Mouse (Mus musculus) embryonic stem cell, embryonic (primary cell): ENCODE results near the gene N4bp3.

Experiments
- CTCF ChIA-PET, 4 experiments: fragments of 300-600 bp in 2 of 4; fragments of 350-600 bp in 2 of 4; sonication (Branson Sonifier 250); formaldehyde crosslinking; loops; one replicate each; lab custom pipeline; 2022; ENCODE audit warnings: inconsistent platforms in 2 of 4; lab: Charles Lee
- POLR2A ChIA-PET, 4 experiments: fragments of 300-600 bp in 2 of 4; fragments of 350-600 bp in 2 of 4; sonication (Branson Sonifier 250); formaldehyde crosslinking; loops; one replicate each; lab custom pipeline; 2022; ENCODE audit warnings: antibody characterized with exemption in 4 of 4, inconsistent platforms in 1 of 4; lab: Charles Lee

N4bp3 gene

DNA sequence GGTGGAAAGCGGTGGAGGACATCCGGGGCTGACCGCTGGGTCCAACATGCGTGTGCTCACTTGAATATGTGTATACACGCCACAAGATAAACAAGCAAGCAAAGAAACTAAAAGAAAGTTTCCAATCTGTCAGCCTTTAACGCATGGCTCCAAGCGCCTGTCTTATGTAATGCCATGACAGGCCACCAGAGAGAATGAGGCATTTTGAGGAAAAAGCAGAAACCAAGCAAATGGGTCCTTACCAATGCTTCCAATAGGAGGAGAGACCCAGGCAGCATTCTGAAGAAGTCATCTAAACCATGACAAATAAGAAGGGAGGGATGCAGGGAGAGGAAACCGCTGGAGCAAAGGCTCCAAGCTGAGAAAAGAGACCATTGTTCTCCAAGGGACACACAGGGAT, 36.4 kb downstream of the N4bp3 start:
- ChIA-PET CTCF (interaction anchor here in 2 of 4 experiments (0.6 to 4.6 kb wide), 4 partner anchors 44 to 68 kb away, joined by 3 to 76 read pairs (median 10); no protein-coding TSS in a partner anchor), POLR2A (interaction anchor here in 3 of 4 experiments (1.2 to 62.0 kb wide), 18 partner anchors 3 to 89 kb away, joined by 3 to 3635 read pairs (median 144); partner anchors contain the start of genes 0610009B22Rik (in 3 of the 3), Hnrnpab (in 3 of the 3), D930048N14Rik (in 2 of the 3) and N4bp3 (in 2 of the 3))

DNA sequence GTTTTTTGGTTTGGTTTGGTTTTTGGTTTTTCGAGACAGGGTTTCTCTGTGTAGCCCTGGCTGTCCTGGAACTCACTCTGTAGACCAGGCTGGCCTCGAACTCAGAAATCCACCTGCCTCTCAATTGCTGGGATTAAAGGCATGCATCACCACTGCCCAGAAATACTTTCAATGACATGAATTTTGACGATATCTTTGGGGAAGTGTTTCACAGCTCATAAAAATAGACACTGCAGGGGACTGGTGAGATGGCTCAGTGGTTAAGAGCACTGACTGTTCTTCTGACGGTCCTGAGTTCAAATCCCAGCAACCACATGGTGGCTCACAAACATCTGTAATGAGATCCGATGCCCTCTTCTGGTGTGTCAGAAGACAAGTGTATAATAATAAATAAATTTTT, 40.7 kb downstream of the N4bp3 start:
- ChIA-PET CTCF (interaction anchor here in 2 of 4 experiments (1.4 to 3.2 kb wide), 2 partner anchors 8 to 72 kb away, joined by 6 to 12 read pairs; no protein-coding TSS in a partner anchor), POLR2A (interaction anchor here in 3 of 4 experiments (1.0 to 62.0 kb wide), 10 partner anchors 1 to 79 kb away, joined by 3 to 3635 read pairs (median 256); partner anchors contain the start of genes 0610009B22Rik (in 2 of the 3), D930048N14Rik (in 2 of the 3), N4bp3 (in 2 of the 3) and Nhp2 (in 2 of the 3))

- CTCF ChIA-PET, result interaction anchor here in 2 of 4 experiments (1.4 to 3.2 kb wide), 3 partner anchors 8 to 72 kb away, joined by 4 to 12 read pairs (median 6); partner anchors contain the start of gene Phykpl (in 1 of the 2)
- POLR2A ChIA-PET, result interaction anchor here in 3 of 4 experiments (0.9 to 62.0 kb wide), 14 partner anchors 2 to 79 kb away, joined by 3 to 3635 read pairs (median 204); partner anchors contain the start of genes 0610009B22Rik (in 2 of the 3), D930048N14Rik (in 2 of the 3), N4bp3 (in 2 of the 3) and Nhp2 (in 2 of the 3)
Observed at GRCm38 (mm10) chr11:51609266-51609909, 41.3 kb downstream of the N4bp3 start.

GRCm38 (mm10) chr11:51607096-51607738, 43.4 kb downstream of the N4bp3 start:
- CTCF ChIA-PET, result interaction anchor here in 3 of 4 experiments (1.0 to 3.2 kb wide), 7 partner anchors 10 to 324 kb away, joined by 3 to 12 read pairs (median 6); partner anchors contain the start of gene 0610009B22Rik (in 1 of the 3)
- POLR2A ChIA-PET, result interaction anchor here (0.5 to 62.0 kb wide), 138 partner anchors 4 to 1964 kb away, joined by 3 to 3635 read pairs (median 5); partner anchors contain the start of genes 0610009B22Rik (in 4 of the 4), Nhp2 (in 4 of the 4), Phykpl (in 4 of the 4) and Rmnd5b (in 4 of the 4)

DNA sequence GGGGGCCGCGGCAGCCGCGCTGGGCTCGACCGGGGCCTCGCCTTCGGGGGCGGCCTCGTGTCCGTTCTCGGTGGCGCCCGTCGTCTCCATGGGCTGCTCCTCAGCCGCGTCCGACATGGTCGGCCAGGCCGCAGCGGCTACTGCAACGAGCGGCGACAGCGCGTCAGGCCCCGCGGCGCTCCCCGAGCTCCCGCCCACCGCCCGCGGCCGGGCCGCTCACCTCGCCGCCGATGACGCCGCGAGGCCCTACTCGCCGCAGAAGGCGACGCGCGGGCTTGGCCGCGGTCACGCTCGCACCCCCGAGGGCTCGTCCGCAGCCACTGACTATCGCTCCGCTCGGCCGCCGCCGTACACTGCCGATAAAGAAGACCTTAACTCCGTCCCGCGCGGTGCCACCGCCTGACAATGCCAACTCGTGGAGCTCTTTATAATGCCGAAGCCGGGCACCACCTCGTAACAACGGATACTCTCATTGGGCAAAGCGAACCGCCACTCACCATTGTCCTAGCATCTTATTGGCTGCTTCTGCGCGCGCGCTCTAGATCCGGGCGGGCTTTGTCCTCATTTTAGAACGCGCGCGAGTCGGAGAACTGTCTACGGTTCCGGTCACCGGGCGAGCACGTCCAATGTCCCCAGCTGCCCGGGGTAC, 44.1 kb downstream of the N4bp3 start, which contains the start of gene Hnrnpab:
Hnrnpab (minus strand) TSS at position 401 of the 649 bp plus-strand sequence.
- POLR2A ChIA-PET, result interaction anchor here (0.5 to 62.0 kb wide), 157 partner anchors 5 to 1965 kb away, joined by 3 to 3635 read pairs (median 5); partner anchors contain the start of genes 0610009B22Rik (in 4 of the 4), Nhp2 (in 4 of the 4), Phykpl (in 4 of the 4) and Rmnd5b (in 4 of the 4)

DNA sequence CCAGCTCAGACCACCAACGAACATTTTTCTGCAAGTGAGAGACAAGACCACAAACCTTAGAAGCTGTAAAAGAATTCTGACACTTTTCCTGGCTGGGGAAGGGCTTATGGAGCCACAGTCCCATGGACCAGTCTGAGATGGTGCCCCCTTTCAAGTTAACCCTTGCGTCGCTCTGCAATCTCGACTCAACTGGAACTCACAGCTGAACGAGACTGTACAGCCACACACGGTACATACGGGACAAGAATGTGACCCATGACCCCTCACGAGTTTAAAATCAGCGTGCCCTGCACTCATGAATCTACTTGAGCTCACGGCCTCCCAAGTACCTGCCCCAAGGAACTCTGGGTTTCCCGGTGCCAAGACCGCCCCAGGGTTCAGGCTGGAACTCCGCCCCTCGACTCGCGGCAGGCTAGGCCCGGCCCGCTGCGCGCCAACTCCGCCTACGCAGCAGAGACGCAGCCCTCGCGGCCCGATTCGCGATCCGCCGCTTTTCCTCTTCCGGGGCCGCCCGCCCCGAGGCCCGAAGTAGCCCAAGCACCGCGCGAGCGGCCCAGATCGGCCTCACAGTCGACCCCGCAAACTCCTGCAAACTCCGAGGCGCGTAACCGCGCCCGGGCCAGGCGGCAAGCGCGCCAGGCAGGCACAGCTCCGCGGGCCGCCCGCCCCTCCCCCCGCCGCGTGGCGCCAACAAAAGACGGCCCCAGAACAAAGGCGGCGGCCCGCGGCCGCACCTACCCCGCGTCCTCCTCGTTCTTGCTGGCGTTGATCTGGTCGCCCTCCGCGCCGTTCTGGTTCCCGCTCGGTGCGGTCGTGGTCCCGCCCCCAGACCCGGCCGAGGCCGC, 44.8 kb downstream of the N4bp3 start:
- CTCF ChIA-PET, result interaction anchor here in 2 of 4 experiments (0.5 to 2.2 kb wide), 11 partner anchors 12 to 737 kb away, joined by 3 to 12 read pairs (median 5); partner anchors contain the start of genes Nhp2 (in 2 of the 2), 0610009B22Rik (in 1 of the 2) and Phykpl (in 1 of the 2)
- POLR2A ChIA-PET, result interaction anchor here (0.5 to 62.0 kb wide), 153 partner anchors 6 to 1957 kb away, joined by 3 to 3635 read pairs (median 5); partner anchors contain the start of genes 0610009B22Rik (in 4 of the 4), Nhp2 (in 4 of the 4), Phykpl (in 4 of the 4) and Rmnd5b (in 4 of the 4)

More for the DNA sequence above, 44.1 kb downstream of the N4bp3 start, which contains the start of gene Hnrnpab:
- CTCF ChIA-PET, result interaction anchor here in 3 of 4 experiments (1.0 to 3.2 kb wide), 10 partner anchors 11 to 324 kb away, joined by 3 to 12 read pairs (median 6); partner anchors contain the start of genes Nhp2 (in 2 of the 3) and 0610009B22Rik (in 1 of the 3)

GRCm38 (mm10) chr11:51602253-51602652, 48.4 kb downstream of the N4bp3 start:
- POLR2A ChIA-PET, result interaction anchor here (0.6 to 62.0 kb wide), 50 partner anchors 8 to 388 kb away, joined by 3 to 3635 read pairs (median 6); partner anchors contain the start of genes 0610009B22Rik (in 4 of the 4), Nhp2 (in 3 of the 4), Phykpl (in 3 of the 4) and Rmnd5b (in 3 of the 4)
- CTCF ChIA-PET, result interaction anchor here in 3 of 4 experiments (0.5 to 1.5 kb wide), 4 partner anchors 15 to 1435 kb away, joined by 4 to 7 read pairs (median 6); no protein-coding TSS in a partner anchor

- CTCF ChIA-PET, result interaction anchor here in 1 of 4 experiments (1.7 kb wide), 1 partner anchor 84 kb away, joined by 6 read pairs; no protein-coding TSS in a partner anchor
- POLR2A ChIA-PET, result interaction anchor here (0.7 to 62.0 kb wide), 22 partner anchors 7 to 106 kb away, joined by 3 to 3635 read pairs (median 6); partner anchors contain the start of genes Phykpl (in 4 of the 4), 0610009B22Rik (in 3 of the 4), Hnrnpab (in 3 of the 4) and D930048N14Rik (in 1 of the 4)
Observed at GRCm38 (mm10) chr11:51597553-51597952, 53.1 kb downstream of the N4bp3 start.

GRCm38 (mm10) chr11:51595459-51596083, 55.1 kb downstream of the N4bp3 start:
- POLR2A ChIA-PET, result interaction anchor here (0.5 to 62.0 kb wide), 18 partner anchors 9 to 194 kb away, joined by 3 to 3635 read pairs (median 8); partner anchors contain the start of genes Phykpl (in 4 of the 4), Hnrnpab (in 3 of the 4), 0610009B22Rik (in 2 of the 4) and Rmnd5b (in 2 of the 4)
- CTCF ChIA-PET, result no interaction called here

DNA sequence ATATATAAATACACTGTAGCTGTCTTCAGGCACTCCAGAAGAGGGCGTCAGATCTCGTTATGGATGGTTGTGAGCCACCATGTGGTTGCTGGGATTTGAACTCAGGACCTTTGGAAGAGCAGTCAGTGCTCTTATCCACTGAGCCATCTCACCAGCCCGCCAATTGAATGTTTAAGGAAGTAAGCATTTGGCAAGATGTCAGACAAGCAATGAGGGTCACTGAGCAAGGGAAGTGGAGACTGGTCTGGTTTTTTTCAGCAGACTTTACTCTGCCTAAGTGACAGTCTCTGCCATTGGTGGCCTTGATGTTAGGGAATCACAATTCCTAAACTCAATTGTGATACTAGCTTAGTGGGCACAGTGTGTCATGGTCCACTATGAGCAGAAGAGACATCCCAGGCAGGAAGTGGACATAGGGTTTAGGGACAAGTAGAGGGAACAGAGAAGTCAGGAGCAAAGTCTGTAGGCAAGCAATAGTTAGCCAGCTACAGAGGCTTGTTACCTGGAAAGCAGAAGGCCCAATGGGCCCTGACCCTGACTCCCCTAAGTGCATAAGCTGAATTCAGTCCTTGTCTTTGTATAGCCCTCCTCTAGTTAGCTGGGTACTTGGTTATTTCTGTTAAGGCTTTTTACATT, 55.8 kb downstream of the N4bp3 start:
- POLR2A ChIA-PET, result interaction anchor here (0.6 to 62.0 kb wide), 21 partner anchors 8 to 298 kb away, joined by 3 to 3635 read pairs (median 7); partner anchors contain the start of genes Phykpl (in 4 of the 4), Hnrnpab (in 3 of the 4), 0610009B22Rik (in 2 of the 4) and Rmnd5b (in 2 of the 4)
- CTCF ChIA-PET, result interaction anchor here in 3 of 4 experiments (0.6 to 1.7 kb wide), 4 partner anchors 9 to 281 kb away, joined by 3 to 6 read pairs (median 5); partner anchors contain the start of gene Phykpl (in 1 of the 3)

DNA sequence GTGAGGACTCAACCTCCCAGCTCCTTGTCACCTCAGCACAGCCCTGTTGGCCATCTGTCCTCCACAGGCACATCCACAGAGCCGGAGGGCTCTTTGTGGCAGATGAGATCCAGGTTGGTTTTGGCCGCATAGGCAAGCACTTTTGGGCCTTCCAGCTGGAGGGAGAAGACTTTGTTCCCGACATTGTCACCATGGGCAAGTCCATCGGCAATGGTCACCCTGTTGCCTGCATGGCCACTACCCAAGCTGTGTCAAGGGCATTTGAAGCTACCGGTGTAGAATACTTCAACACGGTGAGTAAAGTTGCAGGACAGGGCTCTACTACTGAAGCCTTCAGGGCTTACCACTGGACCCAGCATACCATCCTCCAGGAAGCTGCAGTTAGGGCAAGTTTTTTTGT, 56.8 kb downstream of the N4bp3 start:
- POLR2A ChIA-PET, result interaction anchor here (0.7 to 62.0 kb wide), 16 partner anchors 8 to 186 kb away, joined by 4 to 3635 read pairs (median 10); partner anchors contain the start of genes Phykpl (in 4 of the 4), Hnrnpab (in 3 of the 4), 0610009B22Rik (in 2 of the 4) and Rmnd5b (in 2 of the 4)
- CTCF ChIA-PET, result interaction anchor here in 3 of 4 experiments (0.6 to 1.7 kb wide), 4 partner anchors 9 to 280 kb away, joined by 4 to 6 read pairs (median 5); partner anchors contain the start of gene Phykpl (in 1 of the 3)

DNA sequence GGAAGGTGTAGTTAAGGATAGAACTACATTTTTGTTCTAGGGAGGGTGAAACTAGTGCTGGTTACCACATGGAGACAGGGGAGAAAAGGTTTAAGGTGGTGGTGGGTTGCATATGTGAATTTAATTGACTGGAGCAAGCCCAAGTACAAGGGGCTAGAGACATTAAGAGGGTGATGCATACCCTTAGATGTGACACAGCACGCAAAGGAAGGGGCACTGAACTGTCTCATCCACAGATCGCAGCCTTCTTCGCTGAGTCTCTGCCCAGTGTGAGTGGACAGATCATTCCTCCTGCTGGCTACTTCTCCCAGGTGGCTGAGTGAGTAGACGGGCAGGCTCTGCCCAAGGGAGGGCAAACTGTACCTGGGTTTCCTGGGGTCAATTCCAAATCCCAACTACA, 57.3 kb downstream of the N4bp3 start:
- ChIA-PET CTCF (interaction anchor here in 2 of 4 experiments (0.6 to 1.7 kb wide), 2 partner anchors 9 to 12 kb away, joined by 4 to 6 read pairs; partner anchors contain the start of gene Phykpl (in 1 of the 2)), POLR2A (interaction anchor here (1.4 to 62.0 kb wide), 10 partner anchors 7 to 187 kb away, joined by 4 to 3635 read pairs (median 38); partner anchors contain the start of genes Hnrnpab (in 3 of the 4), Phykpl (in 3 of the 4), 0610009B22Rik (in 2 of the 4) and D930048N14Rik (in 1 of the 4))
